Mouse (Mus musculus) kidney, adult 2 months (tissue): ENCODE data around the gene Oprm1.

Source experiments
- CTCF ChIP-seq: fragments of 200-500 bp; conservative IDR thresholded peaks from 2 replicates; pipeline ENCODE4 v1.5.1; 2011; ENCODE audit warnings: low read depth, mild to moderate bottlenecking, control low read depth, low read length, moderate library complexity, mixed read lengths; ENCODE audit not compliant: insufficient read depth, insufficient read length
- POLR2A ChIP-seq: fragments of 200-500 bp; IDR thresholded peaks from one replicate; pipeline ENCODE4 v1.6.1; 2011; ENCODE audit warnings: low read depth, low read length, control low read depth

- no peak for TF ChIP-seq POLR2A
- TF ChIP-seq CTCF = no peak
Measured at GRCm38 (mm10) chr10:7070924-7071323, 312.6 kb downstream of the Oprm1 start.
